11 mouse cellular contexts compared by ENCODE assay signal in the genomic region with DNA sequence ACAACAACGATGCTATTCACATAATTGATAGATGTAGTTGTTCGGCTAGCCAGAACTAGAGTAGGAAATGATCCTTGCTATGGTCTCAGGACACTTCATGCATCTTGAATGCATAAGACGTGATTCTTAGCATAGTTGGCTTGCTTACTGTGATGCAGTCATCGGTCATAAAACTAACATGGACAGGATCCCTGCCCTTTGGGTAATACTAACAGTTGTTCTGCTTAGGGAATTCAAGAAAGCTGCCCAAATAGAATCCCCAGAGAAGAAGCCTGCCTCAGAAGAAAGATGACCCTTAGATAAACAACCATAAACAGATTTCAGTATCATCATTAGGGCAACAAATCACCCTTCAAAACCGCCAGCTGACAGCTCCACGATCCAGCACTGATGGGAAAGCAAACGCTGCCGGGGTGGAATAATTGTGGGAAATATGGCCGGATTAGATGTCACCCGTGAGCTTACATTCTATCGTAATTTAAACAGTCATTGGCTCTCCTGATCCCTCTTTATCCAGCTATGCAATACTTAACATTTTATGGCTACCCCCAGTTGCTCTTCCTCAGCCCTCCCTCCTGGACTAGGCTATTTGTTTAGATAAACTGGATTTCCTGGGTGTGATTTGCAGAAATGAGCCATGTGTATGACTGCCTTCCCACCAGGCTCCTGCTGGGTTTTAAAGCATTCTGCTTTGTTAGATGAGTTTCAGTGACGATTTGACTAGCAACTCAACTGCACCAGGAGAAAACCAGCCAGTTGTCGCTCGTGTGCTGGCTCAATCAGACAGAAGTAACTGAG.
A peak's percentile ranks its signal among the peaks of the same experiment; 100 is the strongest.
DNase-seq lines count a peak whose midpoint lies in the region; ATAC-seq and TF ChIP-seq lines count a peak whose summit lies in the region.
"Had no signal": no experiment of that assay in that cellular context is flagged by ENCODE, and none has a peak within 500 bp of the region (broad histone marks: within the 10 kb centered on the region; RNA-seq: fewer than 3 reads in every experiment).

No protein-coding gene starts in this region.

- no peaks in the 10 kb centered on the region for H3K9me3 ChIP-seq in erythroblast, embryonic 14.5 days (ENCODE audit: control insufficient read depth, low read length)
- peaks cover 2% of the 10 kb centered on the region; the same call in 1 of the 2 replicates for H3K9me3 ChIP-seq in liver, postnatal 0 days (ENCODE audit: low read length)

- H3K36me3 ChIP-seq in erythroblast, embryonic 14.5 days (ENCODE audit: control insufficient read depth) = no peaks in the 10 kb centered on the region; the same call in 1 of the 2 replicates
- no peaks in the 10 kb centered on the region for H3K36me3 ChIP-seq in liver, adult 2 months (ENCODE audit: control insufficient read depth, insufficient read depth, low read length)
- H3K36me3 ChIP-seq in liver, postnatal 0 days (replicated peaks; ENCODE audit: insufficient read depth, low read length) = no peaks in the 10 kb centered on the region

- 0 out of 2 replicates have a peak overlapping the region, but pooled peaks have one; percentile 40 for H3K27ac ChIP-seq in liver, adult 2 months (replicated peaks; ENCODE audit: insufficient read depth, low read depth, low read length)
- H3K27ac ChIP-seq in liver, postnatal 0 days (ENCODE audit: low read depth) = 0 out of 2 replicates have a peak overlapping the region, but pooled peaks have one; percentile 22

- H3K9ac ChIP-seq in liver, adult 2 months (ENCODE audit: low read depth, low read length) = no peak overlapping the region
- H3K9ac ChIP-seq in liver, postnatal 0 days (replicated peaks) = no peak overlapping the region

- WGBS in liver, adult 2 months = 75% methylated on average over 14 of the region's 14 CpGs
- WGBS in liver, postnatal 0 days (ENCODE audit: insufficient replicate concordance) = 74% methylated on average over 14 of the region's 14 CpGs

- H3K27me3 ChIP-seq in erythroblast, embryonic 14.5 days (ENCODE audit: control insufficient read depth) = peaks cover 8% of the 10 kb centered on the region
- no peaks in the 10 kb centered on the region for H3K27me3 ChIP-seq in liver, adult 2 months (ENCODE audit: control insufficient read depth, insufficient read depth, low read length)
- H3K27me3 ChIP-seq in liver, postnatal 0 days (ENCODE audit: insufficient read depth, low read length) = no peaks in the 10 kb centered on the region

- no peak for TF ChIP-seq POLR2A in liver, adult 2 months (IDR thresholded peaks at IDR 0.05; ENCODE audit: extremely low read depth, insufficient read depth, low read length)
- TF ChIP-seq POLR2A in brain, embryonic 14.5 days (IDR thresholded peaks at IDR 0.05; ENCODE audit: borderline replicate concordance, extremely low read depth, insufficient read depth, insufficient read length, poor library complexity, severe bottlenecking) = no peak

- peaks cover 50% of the 10 kb centered on the region for H3K4me1 ChIP-seq in erythroblast, embryonic 14.5 days (ENCODE audit: control insufficient read depth)
- H3K4me1 ChIP-seq in liver, adult 2 months (ENCODE audit: control insufficient read depth, insufficient read depth, low read length) = no peaks in the 10 kb centered on the region; the same call in 1 of the 2 replicates
- peaks cover 9% of the 10 kb centered on the region; the same call in 1 of the 2 replicates for H3K4me1 ChIP-seq in liver, postnatal 0 days (ENCODE audit: insufficient read depth)

- no peak for ATAC-seq in erythroblast, adult 5-6 weeks (replicated peaks; ENCODE audit: low FRiP score, poor library complexity, severe bottlenecking)
- no peak for ATAC-seq in liver, postnatal 0 days

- TF ChIP-seq CTCF in liver, adult 2 months (IDR thresholded peaks at IDR 0.05; ENCODE audit: low read depth, low read length) = no peak
- no peak for TF ChIP-seq CTCF in brain, embryonic 14.5 days (IDR thresholded peaks at IDR 0.05; ENCODE audit: borderline replicate concordance, extremely low read depth, insufficient read depth, insufficient read length)
- no peak for TF ChIP-seq CTCF in liver, postnatal 0 days (IDR thresholded peaks at IDR 0.05; ENCODE audit: low read depth)

- peak overlapping the region; percentile 7 for H3K4me3 ChIP-seq in erythroblast, embryonic 14.5 days (replicated peaks)
- H3K4me3 ChIP-seq in liver, adult 2 months (ENCODE audit: insufficient read depth, low read depth, low read length) = no peak overlapping the region
- H3K4me3 ChIP-seq in liver, postnatal 0 days (ENCODE audit: low read depth, low read length) = no peak overlapping the region

- H3K79me2 ChIP-seq in liver, adult 2 months (ENCODE audit: control insufficient read depth, insufficient read depth, low read length) = no peaks in the 10 kb centered on the region

- no peak for DNase-seq in liver, adult 2 months (ENCODE audit: extremely low read depth, low read depth, low spot score)
- no peak for DNase-seq in liver
- peak; percentile 25 for DNase-seq in brain, embryonic 14.5 days (ENCODE audit: low read depth)
- DNase-seq in liver, postnatal 0 days = no peak
- no peak for DNase-seq in right cerebral cortex, postnatal 25 days
- DNase-seq in cerebellum, postnatal 14 days = no peak
- DNase-seq: adrenal gland, postnatal 10 days; cerebellum, adult 18-20 months; heart, adult 18-20 months had no signal

- TF ChIP-seq EP300 in liver, postnatal 0 days (IDR thresholded peaks at IDR 0.05; ENCODE audit: low read depth) = no peak

- peak overlapping the region; percentile 7; the same call in 1 of the 2 replicates for H3K4me2 ChIP-seq in liver, postnatal 0 days (ENCODE audit: low read depth, low read length)
